In genomic region chr2:78960288-78960687, GRCm38 (mm10) we compare ENCODE assay signal across 15 mouse cellular contexts.
A peak's percentile ranks its signal among the peaks of the same experiment; 100 is the strongest.
DNase-seq lines count a peak whose midpoint lies in the region; ATAC-seq and TF ChIP-seq lines count a peak whose summit lies in the region.
"Had no signal": no experiment of that assay in that cellular context is flagged by ENCODE, and none has a peak within 500 bp of the region (broad histone marks: within the 10 kb centered on the region; RNA-seq: fewer than 3 reads in every experiment).

No protein-coding gene starts in this region.

- 72% methylated on average over 5 of the region's 5 CpGs for WGBS in hindbrain, postnatal 0 days
- 89% methylated on average over 5 of the region's 5 CpGs for WGBS in hindbrain, embryonic 11.5 days

- 0 out of 2 replicates have a peak, but pooled peaks cover 5% of the 10 kb centered on the region for H3K4me1 ChIP-seq in hindbrain, postnatal 0 days (ENCODE audit: insufficient read depth, low read length)
- H3K4me1 ChIP-seq in hindbrain, embryonic 11.5 days (replicated peaks; ENCODE audit: control insufficient read depth, insufficient read depth, low read length), result no peaks in the 10 kb centered on the region

- no peaks in the 10 kb centered on the region for H3K9me3 ChIP-seq in hindbrain, postnatal 0 days (ENCODE audit: low read length)
- no peaks in the 10 kb centered on the region for H3K9me3 ChIP-seq in hindbrain, embryonic 11.5 days (ENCODE audit: control insufficient read depth, low read length)
- H3K9me3 ChIP-seq: G1E; heart, embryonic 12.5 days; hindbrain, embryonic 15.5 days had no signal

- DNase-seq in hindbrain, postnatal 0 days (ENCODE audit: low spot score), result peak; percentile 34
- DNase-seq in hindbrain, embryonic 11.5 days (ENCODE audit: low spot score), result no peak
- DNase-seq in A20 (ENCODE audit: low read depth, low spot score), result peak; percentile 19
- DNase-seq in CD8-positive naive resting alpha-beta T cell, adult 2 months (ENCODE audit: low read depth in 2 of 2, low spot score in 2 of 2), result peak; percentile 16 to 28
- no peak for DNase-seq in embryo, embryonic 10.5 days (ENCODE audit: low spot score)
- no peak for DNase-seq in embryo, embryonic 9.5 days (ENCODE audit: extremely low spot score)
- DNase-seq in left cerebral cortex, adult 11 months (ENCODE audit: low spot score), result no peak
- DNase-seq: gastrocnemius, postnatal 10 days; liver; lung, postnatal 14 days had no signal

- no peak for TF ChIP-seq CTCF in hindbrain, postnatal 0 days (IDR thresholded peaks at IDR 0.05; ENCODE audit: low read depth)

- H3K27me3 ChIP-seq in hindbrain, postnatal 0 days (ENCODE audit: insufficient read depth, low read length), result no peaks in the 10 kb centered on the region
- no peaks in the 10 kb centered on the region for H3K27me3 ChIP-seq in hindbrain, embryonic 11.5 days (ENCODE audit: control insufficient read depth, insufficient read depth, low read length)
- H3K27me3 ChIP-seq: heart, embryonic 12.5 days; hindbrain, embryonic 15.5 days had no signal

- H3K4me2 ChIP-seq in hindbrain, postnatal 0 days (ENCODE audit: low read depth, low read length), result no peak overlapping the region
- no peak overlapping the region for H3K4me2 ChIP-seq in hindbrain, embryonic 11.5 days (replicated peaks; ENCODE audit: low read depth, low read length)

- no peaks in the 10 kb centered on the region for H3K36me3 ChIP-seq in hindbrain, postnatal 0 days (ENCODE audit: insufficient read depth, low read length)
- no peaks in the 10 kb centered on the region for H3K36me3 ChIP-seq in hindbrain, embryonic 11.5 days (ENCODE audit: control insufficient read depth, insufficient read depth, low read length)
- H3K36me3 ChIP-seq: G1E; heart, embryonic 12.5 days; hindbrain, embryonic 15.5 days had no signal

- no peak overlapping the region for H3K4me3 ChIP-seq in hindbrain, postnatal 0 days (ENCODE audit: low read length)
- H3K4me3 ChIP-seq in hindbrain, embryonic 11.5 days (ENCODE audit: low read depth, low read length), result no peak overlapping the region
- H3K4me3 ChIP-seq: heart, embryonic 12.5 days; hindbrain, embryonic 15.5 days had no signal

- no peak overlapping the region for H3K27ac ChIP-seq in hindbrain, postnatal 0 days
- no peak overlapping the region for H3K27ac ChIP-seq in hindbrain, embryonic 11.5 days (ENCODE audit: low read depth, low read length)
- H3K27ac ChIP-seq: hindbrain, embryonic 15.5 days had no signal

- no peak overlapping the region for H3K9ac ChIP-seq in hindbrain, postnatal 0 days (replicated peaks; ENCODE audit: low read length)
- no peak overlapping the region for H3K9ac ChIP-seq in hindbrain, embryonic 11.5 days (ENCODE audit: low read depth, low read length)
- H3K9ac ChIP-seq: heart, embryonic 12.5 days; hindbrain, embryonic 15.5 days had no signal

- no peak for ATAC-seq in hindbrain, postnatal 0 days
- ATAC-seq in hindbrain, embryonic 11.5 days (ENCODE audit: low FRiP score), result no peak
- 0 out of 2 replicates have a peak, but pooled peaks have one; percentile 37 for ATAC-seq in neutrophil, adult 5-6 weeks (ENCODE audit: extremely low read depth, insufficient number of reproducible peaks, low FRiP score, poor library complexity, severe bottlenecking)
- ATAC-seq: midbrain, embryonic 16.5 days had no signal

Comparison
In these comparisons a context has a peak if more than half of its experiments do, and no peak if none do; other contexts are left out.
1. DNase-seq: peak in hindbrain, postnatal 0 days (single experiment), A20 (single experiment) and CD8-positive naive resting alpha-beta T cell, adult 2 months (2 of 2); none in hindbrain, embryonic 11.5 days (single experiment), embryo, embryonic 10.5 days (single experiment), embryo, embryonic 9.5 days (single experiment) and left cerebral cortex, adult 11 months (single experiment).